Comparison of ENCODE assay signal across 30 mouse cellular contexts in the genomic region with DNA sequence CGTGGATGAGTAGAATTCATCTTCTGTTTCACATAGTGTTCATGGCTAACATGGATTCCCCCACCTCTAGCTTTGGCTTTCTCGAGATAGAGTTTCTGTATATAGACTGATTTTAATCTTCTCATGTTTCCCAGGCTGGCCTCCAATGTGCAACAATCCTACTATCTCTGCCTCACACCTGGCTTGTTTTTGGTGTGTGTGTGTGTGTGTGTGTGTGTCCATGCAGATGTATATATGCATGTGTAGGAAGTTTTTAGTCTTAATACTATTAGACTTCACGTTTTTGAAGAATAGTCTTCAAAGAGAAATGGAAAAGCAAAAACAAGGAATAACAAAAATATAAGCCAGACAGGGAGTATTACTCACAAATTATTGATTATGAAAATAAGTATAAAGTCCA.
"Had no signal": no experiment of that assay in that cellular context is flagged by ENCODE, and none has a peak within 500 bp of the region (broad histone marks: within the 10 kb centered on the region; RNA-seq: fewer than 3 reads in every experiment).

No protein-coding gene starts in this region.

- ATAC-seq: liver, embryonic 12.5 days; liver, postnatal 0 days; lung, postnatal 0 days; midbrain, embryonic 13.5 days; midbrain, embryonic 15.5 days; midbrain, embryonic 16.5 days had no signal

- H3K4me1 ChIP-seq: limb, embryonic 12.5 days; limb, embryonic 15.5 days; liver, embryonic 15.5 days; megakaryocyte, embryonic 14.5 days; midbrain, embryonic 10.5 days; midbrain, embryonic 12.5 days; midbrain, embryonic 13.5 days; midbrain, embryonic 15.5 days; neural tube, embryonic 12.5 days had no signal

- H3K27ac ChIP-seq: limb, embryonic 10.5 days; limb, embryonic 12.5 days; limb, embryonic 13.5 days; limb, embryonic 15.5 days; liver, embryonic 12.5 days; liver, embryonic 14.5 days; liver, embryonic 15.5 days; lung, embryonic 15.5 days; macrophage; midbrain, embryonic 10.5 days; midbrain, embryonic 12.5 days; midbrain, embryonic 13.5 days; midbrain, embryonic 15.5 days; neural tube, embryonic 12.5 days had no signal

- H3K9me3 ChIP-seq: limb, embryonic 10.5 days; limb, embryonic 12.5 days; limb, embryonic 13.5 days; limb, embryonic 15.5 days; liver, embryonic 12.5 days; liver, embryonic 15.5 days; lung, embryonic 15.5 days; midbrain, embryonic 10.5 days; midbrain, embryonic 12.5 days; midbrain, embryonic 13.5 days; midbrain, embryonic 15.5 days; neural tube, embryonic 12.5 days had no signal

- H3K27me3 ChIP-seq: limb, embryonic 12.5 days; limb, embryonic 13.5 days; limb, embryonic 15.5 days; liver, embryonic 12.5 days; liver, embryonic 15.5 days; lung, embryonic 15.5 days; midbrain, embryonic 12.5 days; midbrain, embryonic 13.5 days; midbrain, embryonic 15.5 days; neural tube, embryonic 12.5 days had no signal

- H3K4me3 ChIP-seq: limb, embryonic 10.5 days; limb, embryonic 12.5 days; limb, embryonic 13.5 days; limb, embryonic 15.5 days; liver, embryonic 12.5 days; liver, embryonic 15.5 days; lung, embryonic 15.5 days; megakaryocyte, embryonic 14.5 days; midbrain, embryonic 10.5 days; midbrain, embryonic 12.5 days; midbrain, embryonic 13.5 days; midbrain, embryonic 15.5 days; myocyte; neural tube, embryonic 12.5 days had no signal

- H3K9ac ChIP-seq: limb, embryonic 12.5 days; limb, embryonic 13.5 days; limb, embryonic 15.5 days; liver, embryonic 12.5 days; liver, embryonic 14.5 days; liver, embryonic 15.5 days; liver, postnatal 0 days; lung, embryonic 14.5 days; lung, embryonic 15.5 days; midbrain, embryonic 12.5 days; midbrain, embryonic 13.5 days; midbrain, embryonic 15.5 days; neural tube, embryonic 12.5 days had no signal

- H3K36me3 ChIP-seq: limb, embryonic 10.5 days; limb, embryonic 12.5 days; limb, embryonic 13.5 days; limb, embryonic 15.5 days; liver, embryonic 12.5 days; liver, embryonic 15.5 days; lung, embryonic 15.5 days; midbrain, embryonic 10.5 days; midbrain, embryonic 12.5 days; midbrain, embryonic 13.5 days; midbrain, embryonic 15.5 days; neural tube, embryonic 12.5 days had no signal

- H3K4me2 ChIP-seq: limb, embryonic 12.5 days; limb, embryonic 13.5 days; limb, embryonic 15.5 days; liver, embryonic 12.5 days; liver, embryonic 15.5 days; lung, embryonic 14.5 days; lung, embryonic 15.5 days; midbrain, embryonic 11.5 days; midbrain, embryonic 12.5 days; midbrain, embryonic 13.5 days; midbrain, embryonic 15.5 days; neural tube, embryonic 12.5 days had no signal

- DNase-seq: left cerebral cortex, postnatal 4 days; liver; liver, postnatal 0 days; lung, adult 18-20 months; lung, adult 2 months; lung, embryonic 14.5 days; lung, postnatal 10 days; lung, postnatal 14 days; lung, postnatal 36 days; lung, postnatal 4 days; midbrain, embryonic 14.5 days had no signal
